Mouse (Mus musculus) frontal cortex, postnatal 14 days (tissue): ENCODE results near the gene Knl1.
A peak's percentile ranks its signal among the peaks of the same experiment; 100 is the strongest.

Experiments
- DNase-seq, 2 experiments: peaks; one replicate each; pipeline ENCODE4 v3.0.0; 2022; ENCODE audit warnings: low spot score in 2 of 2

Gene Knl1

GRCm38 (mm10) chr2:119035397-119035745, 11.5 kb upstream of the Knl1 start:
- DNase-seq = no peak

DNA sequence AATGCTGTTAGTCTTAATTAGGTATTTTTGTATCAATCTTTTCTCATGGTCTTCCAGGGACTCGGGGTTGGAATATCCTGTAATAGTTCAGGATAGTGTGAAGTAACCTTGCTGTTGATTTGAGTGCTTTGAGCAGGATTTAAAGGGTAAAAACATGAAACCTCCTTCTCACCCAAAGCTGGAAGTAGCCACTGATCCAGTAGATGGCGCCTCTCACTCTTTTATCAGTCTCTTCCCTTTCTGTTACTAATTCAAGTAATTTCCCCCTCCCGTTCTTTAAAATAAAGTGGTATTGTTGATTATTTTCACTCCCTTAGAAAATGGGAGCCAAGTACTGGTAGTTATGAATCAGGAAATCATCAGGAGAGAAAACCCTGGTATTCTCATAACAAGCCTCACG, 6.0 kb upstream of the Knl1 start:
- DNase-seq = no peak

DNA sequence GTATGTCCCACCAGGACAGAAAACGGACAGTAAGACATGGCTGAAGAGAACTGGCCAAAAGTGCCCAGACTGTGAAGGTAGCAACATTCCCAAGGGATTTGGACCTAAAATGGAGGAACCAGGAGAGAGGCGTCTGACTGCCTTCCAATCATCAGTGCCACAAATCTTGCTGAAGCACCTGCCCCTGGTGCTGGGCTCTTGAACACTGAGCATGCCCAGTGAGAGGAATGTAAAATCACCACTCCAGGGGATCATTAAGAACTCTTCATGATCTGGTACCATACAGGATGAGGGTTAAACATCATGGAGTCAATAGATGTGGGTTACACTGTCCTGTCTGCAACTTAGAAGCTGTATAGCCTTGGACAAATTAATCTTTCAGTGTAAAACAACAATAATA, 1.8 kb upstream of the Knl1 start:
- no peak for DNase-seq

DNA sequence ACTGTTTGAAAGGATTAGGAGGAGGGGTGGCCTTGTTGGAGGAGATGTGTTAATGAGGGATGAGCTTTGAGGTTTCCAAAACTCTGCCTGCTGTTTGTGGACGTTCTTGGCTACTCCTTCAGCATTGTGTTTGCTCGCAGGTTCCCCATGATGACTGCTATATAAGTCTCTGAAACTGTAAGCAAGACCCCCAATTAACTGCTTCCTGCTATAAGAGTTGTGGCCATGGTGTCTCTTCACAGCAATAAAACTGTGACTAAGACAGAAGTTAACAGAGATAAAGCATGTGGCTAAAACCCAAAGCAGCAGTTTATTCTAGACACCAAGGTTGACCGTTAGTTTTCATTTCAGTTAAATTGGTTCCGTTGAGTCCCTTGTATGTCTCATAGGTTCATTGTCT, 930 bp downstream of the Knl1 start:
- DNase-seq = no peak

GRCm38 (mm10) chr2:119050132-119050650, 3.3 kb downstream of the Knl1 start:
- no peak for DNase-seq

GRCm38 (mm10) chr2:119060139-119060538, 13.2 kb downstream of the Knl1 start:
- DNase-seq = no peak

GRCm38 (mm10) chr2:119072397-119072796, 25.5 kb downstream of the Knl1 start:
- DNase-seq = no peak

GRCm38 (mm10) chr2:119086156-119086555, 39.2 kb downstream of the Knl1 start:
- no peak for DNase-seq

DNA sequence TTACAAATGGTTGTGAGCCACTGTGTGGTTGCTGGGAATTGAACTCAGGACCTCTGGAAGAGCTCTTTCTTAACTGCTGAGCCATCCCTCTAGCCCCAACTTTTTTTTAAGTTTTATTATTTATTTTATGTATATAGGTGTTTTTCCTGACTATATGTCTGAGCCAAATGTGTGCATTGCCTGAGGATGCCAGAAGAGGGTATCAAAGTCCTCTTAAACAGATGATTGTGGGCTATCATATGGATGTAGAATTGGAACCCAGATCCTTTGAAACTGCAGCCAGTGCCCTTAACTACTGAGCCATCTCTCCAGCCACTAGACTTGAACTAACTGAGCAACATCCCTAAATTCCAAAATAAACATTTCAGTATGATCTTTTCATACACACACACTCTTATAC, 54.6 kb downstream of the Knl1 start:
- DNase-seq = no peak

GRCm38 (mm10) chr2:119106583-119106982, 59.7 kb downstream of the Knl1 start:
- no peak for DNase-seq

DNA sequence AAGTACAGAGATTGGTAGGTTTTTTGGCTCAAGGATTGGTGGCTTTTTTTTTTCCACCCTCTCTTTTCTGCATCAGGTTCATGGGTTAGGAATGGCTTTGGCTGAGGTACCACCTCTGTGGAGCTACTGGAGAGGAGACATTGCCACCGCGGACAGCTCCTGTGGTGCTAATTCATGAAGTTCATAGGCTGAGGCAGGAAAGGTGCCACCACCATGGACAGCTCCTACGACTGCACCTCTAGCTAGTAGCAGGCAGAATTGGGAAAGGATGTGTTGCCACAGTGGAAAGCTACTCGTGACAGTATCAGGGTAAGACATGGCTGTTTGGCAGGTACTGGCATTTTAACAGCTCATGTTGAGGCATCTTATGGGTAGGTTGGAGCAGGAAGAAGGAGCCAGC, 61.6 kb downstream of the Knl1 start:
- no peak for DNase-seq

DNA sequence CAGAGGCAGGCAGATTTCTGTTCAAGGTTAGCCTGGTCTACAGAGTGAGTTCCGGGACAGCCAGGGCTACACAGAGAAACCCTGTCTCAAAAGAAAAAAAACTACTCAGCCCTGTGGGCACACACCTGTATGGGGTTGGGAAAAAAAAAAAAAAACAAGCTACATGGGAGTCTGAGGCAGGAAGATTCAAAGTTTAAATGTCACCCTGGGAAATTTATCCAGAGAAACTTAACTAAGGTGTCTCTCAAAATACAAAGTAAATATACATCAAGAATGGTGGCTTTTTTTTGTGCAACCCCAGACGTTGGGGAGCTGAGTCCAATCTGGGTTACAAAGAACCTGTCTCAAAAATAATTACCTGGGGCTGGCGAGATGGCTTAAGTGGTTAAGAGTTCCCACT, 64.1 kb downstream of the Knl1 start:
- DNase-seq = no peak

DNA sequence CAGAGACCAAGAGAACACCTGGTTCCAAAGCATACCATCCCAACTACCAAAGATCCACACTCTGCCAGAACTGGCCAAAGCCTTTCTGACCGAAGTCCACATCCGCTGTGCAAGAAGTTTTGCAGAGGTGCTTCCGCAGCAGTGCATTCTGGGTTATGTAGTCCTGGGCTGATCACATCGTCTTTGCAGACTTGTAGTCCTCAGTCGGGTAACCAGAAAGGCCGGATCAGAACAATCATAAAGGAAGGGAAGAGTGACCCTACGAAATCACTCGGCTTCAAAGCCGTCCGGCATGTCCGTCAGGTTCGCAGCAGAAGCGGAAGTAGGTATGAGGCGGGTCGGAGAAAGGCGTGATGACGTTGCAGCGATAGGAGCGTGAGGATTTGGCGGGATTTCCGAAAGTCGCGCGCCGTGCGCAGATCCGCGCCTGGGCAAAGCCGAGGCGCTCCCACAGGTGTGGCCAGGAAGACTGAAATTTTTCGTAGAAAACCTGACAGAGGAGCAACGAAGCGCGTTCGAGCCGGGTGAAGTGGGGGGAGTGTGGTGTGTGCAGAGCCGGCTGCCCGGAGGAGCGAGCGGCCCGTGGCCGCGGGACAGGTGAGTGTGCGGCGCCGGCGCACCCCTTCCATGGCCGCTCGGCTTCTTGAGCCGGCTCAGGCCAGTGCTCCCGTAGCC, 65.7 kb downstream of the Knl1 start, which contains the start of gene Rad51:
TSS of gene Rad51 (plus strand) at position 356 of the 675 bp plus-strand sequence.
- DNase-seq = peak; percentile 77 to 81

DNA sequence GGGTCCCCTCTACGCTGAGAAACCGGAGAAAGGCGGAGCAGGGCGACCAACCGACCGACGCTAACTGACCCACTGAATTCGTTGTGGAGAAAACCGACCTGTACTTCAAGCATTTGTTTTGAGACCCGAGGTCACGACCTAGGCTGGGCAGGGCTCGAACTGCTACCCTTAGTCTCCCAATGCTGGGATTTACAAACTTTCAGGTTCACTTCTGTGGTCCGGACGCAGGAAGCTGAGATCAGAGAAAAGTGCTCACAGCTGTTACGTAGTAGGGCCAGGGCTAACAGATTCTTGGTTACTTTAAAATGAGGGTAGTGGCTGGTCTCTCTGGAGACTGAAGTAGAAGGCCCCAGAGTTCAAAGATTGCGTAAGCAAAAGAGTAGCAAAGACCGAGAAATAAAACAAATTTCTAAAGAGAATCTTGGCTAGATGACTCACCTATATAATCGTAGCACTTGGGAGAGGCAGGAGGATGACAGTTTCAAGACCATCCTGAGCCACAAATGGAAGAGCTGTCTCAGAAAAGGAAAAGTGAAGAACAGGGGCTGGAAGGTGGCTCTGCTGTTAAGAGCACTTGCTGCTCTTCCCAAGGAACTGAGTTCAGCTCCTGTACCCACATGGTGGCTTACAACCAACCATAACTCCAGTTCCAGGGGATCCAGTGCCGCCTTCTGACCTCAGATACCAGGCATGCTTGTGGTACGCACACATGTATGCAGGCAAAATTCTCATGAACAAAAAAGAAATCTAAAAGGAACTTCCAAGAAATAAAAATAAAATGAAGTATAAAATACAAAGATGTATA, 66.4 kb downstream of the Knl1 start:
- no peak for DNase-seq

DNA sequence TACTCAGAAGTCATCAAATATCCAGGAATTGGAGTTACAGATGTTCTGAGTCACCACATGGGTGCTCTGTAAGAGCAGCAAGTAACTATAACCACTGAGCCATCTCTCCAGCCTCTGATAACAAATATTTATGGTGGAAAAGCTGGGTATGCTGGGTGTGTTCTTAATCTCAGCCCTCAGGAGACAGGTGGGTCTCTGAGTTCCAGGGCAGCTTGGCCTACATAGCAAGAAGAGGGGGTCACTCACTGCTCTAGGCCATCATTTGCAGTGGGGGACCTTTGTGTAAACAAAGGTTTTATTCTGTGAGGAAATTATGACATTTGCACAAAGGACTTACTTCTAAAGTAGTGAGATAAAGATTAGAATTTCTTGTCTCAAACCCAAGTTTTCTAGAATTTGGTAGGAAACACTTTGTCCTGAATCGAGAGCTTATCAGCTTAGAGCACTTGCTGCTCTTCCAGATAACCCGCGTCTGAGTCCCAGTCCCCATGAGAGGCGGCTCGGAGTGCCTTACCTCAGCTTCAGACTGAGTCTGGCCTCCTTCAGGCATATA, 89.5 kb downstream of the Knl1 start:
- DNase-seq = no peak

GRCm38 (mm10) chr2:119145199-119145598, 98.3 kb downstream of the Knl1 start:
- DNase-seq = no peak

- DNase-seq = no peak
These were observed 99.5 kb downstream of the Knl1 start for GRCm38 (mm10) chr2:119146435-119146834.

DNA sequence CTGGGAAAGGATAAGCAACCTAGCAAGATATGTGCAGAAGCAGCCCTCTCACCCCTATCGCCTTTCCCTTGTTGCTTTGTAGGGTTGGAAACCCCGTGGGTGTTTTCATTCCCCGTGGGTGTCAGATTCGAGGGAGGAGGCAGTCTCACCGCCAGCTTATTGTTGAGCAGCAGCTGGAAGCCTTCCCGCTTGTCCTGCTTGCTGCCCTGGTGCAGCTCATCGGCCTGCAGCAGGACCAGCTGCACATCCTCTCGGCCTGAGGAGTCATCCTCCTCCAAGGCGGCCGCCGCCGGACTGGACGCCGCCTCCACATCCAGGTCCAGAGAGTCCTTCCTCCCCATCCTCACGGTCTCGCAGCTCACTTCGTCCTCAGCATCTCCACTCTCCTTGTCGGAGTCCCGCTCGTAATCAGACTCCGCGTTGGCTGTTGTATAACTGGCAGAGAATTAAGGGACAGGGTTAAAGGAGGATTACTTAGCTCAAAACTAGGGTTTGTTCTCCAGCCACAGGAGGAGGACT, 100.3 kb downstream of the Knl1 start:
- no peak for DNase-seq

GRCm38 (mm10) chr2:119147775-119148174, 100.9 kb downstream of the Knl1 start:
- DNase-seq = no peak

DNA sequence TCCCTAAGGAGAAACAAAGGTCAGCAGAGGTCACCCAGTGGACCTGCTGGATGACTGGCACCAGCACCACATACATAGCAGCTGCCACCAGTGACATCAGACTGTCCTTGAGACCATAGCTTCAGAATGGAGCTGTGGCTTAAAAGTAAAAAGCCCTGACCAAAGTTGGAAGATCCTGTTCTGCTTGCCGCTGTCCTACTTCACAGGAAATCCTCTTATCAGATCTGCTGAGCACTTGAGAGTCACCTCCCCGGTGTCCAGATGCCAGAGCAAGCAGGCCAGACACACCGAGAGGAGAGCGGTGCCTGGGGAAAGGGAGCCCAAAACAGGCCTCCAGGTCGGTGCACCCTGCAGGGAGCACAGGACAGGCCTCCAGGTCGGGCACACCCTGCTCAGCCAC, 105.3 kb downstream of the Knl1 start:
- no peak for DNase-seq

DNA sequence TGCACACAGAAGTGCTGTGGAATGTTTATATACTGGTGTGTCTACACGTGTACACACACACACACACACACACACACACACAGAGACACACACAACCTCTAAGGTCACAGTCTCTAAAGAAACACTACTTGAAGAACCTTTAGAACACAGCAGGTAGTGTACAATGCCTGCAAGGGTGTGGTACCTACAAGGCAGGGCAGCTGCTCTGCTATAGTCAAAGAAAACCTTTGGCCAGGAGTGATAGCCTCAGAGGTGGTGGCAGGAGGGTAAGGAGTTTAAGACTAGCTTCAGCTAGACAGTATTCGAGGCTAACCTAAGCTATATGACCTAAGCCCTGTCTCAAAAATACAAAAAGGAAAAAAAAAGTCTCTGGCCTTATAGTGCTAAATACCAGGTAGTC, 107.8 kb downstream of the Knl1 start:
- DNase-seq = no peak
